Mouse (Mus musculus): ENCODE results near the gene Tmtc1.
A peak's percentile ranks its signal among the peaks of the same experiment; 100 is the strongest.

The Tmtc1 gene

DNA sequence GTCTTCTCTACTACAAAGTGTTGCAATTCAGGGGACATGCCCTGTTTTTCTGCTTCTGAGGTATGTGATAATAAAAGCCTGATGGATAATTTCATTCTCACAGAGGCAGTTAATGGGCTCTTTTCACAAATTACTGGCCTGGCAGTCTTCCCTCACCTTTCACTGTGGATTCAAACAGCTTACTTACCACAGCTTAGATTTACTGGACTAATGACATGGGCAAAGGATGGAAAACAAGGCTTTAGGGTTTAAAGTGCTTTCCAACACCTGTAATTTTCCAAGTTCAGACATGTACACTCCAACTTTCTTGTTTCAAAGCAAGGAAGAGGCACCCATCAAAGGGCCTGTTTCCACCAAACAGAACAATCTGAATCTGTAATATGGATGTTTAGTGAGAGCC is 129.1 kb downstream of the Tmtc1 start:
- DNase-seq (ENCODE audit: low spot score), result no peak

DNA sequence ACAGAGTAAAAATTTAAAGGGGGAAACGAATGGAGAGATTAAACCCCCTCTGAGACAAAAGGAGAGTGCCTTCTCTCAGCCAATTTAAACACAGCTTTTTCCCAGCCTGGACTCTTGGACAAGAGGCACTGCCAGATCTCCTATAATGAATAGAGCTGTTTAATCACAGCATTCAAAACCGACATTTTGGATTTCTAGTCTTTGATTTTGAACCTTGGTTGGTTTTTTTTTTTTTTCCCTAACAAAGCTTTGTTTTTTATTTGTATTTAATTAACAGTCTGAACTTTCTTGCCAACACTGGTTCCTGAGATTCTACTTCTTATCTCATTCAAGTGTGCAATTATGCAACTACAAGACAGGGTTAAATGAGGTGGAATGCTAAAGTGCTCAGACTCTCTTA is 133.2 kb downstream of the Tmtc1 start:
- DNase-seq (ENCODE audit: low spot score), result no peak

DNA sequence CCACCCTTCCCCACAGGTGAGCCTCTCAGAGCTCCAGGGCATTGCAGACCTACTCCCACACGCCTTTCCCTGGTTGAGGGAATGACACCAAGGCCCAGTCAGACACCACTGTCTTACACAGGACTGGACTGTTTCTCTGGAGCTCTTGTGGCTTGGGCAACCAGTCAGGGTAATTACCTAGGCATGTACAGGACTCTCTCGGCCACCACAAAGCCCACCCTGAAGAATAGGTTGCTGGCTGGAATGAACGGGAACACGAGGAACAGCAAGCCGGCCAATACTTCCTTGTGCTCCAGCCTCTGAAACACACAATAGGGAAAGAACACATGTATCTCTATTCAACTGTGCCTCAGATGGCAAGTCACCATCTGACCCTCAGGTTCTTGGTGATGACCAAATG is 138.4 kb downstream of the Tmtc1 start:
- DNase-seq (ENCODE audit: low spot score), result no peak

DNA sequence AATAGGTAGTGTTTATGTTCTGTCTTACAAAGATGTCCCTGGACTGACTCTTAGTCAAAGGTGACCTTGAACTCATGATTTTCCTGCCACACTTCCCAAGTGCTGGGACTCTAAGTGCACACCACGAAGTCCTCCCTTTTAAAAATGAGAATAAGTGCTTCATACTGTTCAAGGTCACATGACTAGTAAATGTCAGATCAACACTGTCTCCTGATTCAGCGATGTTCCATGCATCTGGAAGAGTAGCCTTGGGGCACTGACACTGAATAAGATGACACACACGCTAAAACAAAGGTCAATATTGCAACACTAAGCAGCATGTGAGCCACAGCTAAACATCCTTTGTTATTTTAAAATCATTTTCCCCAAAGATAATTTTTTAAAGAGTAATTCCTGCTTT is 139.0 kb downstream of the Tmtc1 start:
- DNase-seq (ENCODE audit: low spot score), result no peak

DNA sequence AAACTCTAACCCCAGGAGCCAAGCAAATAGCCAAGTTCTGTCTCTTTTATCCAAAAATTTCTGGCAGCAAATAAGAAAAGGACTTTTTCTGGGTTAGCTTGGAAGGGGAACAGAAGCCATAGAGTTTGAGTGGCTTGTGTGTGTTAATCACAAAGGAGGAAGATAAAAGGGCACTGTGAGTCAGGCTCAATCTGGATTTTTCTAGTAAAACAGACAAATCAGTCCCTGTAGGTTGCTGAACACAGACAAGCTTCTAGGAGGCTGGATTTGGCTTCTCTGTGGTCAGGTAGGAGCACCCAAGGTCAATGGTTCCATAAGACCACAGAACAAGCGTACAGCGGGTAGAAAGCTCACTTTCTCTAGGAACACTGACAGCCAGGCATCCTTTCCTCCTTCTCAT is 141.9 kb downstream of the Tmtc1 start:
- no peak for DNase-seq (ENCODE audit: low spot score)

DNA sequence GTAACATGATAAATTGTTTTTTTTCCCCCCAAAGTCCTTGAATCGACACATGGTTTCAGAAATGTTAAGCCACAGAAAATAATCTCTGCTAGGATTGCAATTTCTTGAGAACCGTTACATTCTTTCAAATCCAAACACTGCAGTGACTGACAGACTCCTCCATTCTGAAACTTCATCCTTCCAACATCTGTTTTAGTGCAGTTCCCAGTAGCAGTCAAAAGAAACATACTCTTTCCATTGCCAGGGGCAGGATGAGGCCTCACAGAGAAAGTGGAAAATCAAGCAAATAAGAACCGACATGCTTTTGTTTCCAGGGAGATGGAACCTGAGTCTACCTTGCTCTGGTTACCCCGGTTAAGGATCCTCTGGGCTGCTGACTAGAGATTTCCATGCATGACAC is 147.1 kb downstream of the Tmtc1 start:
- DNase-seq (ENCODE audit: low spot score), result peak; percentile 42

DNA sequence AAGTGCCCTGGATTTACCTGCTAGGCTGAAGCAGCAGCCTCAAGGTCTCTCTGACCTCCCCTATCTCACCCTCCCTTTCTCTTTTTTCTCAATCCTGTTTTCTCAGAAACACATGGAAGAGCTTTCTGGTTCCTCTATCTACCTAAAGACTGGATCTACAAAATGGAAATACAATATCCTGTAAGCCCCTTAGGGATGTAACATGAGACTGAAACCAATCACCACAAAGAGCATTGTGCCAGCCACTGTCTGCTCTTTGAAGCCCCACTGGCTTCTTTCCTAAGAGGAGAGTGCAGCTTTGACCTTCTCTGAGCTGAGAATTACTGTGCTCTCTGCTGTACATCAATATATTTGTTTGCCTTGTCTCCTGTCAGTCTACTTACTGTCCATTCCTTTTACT is 147.8 kb downstream of the Tmtc1 start:
- DNase-seq (ENCODE audit: low spot score), result peak; percentile 57

DNA sequence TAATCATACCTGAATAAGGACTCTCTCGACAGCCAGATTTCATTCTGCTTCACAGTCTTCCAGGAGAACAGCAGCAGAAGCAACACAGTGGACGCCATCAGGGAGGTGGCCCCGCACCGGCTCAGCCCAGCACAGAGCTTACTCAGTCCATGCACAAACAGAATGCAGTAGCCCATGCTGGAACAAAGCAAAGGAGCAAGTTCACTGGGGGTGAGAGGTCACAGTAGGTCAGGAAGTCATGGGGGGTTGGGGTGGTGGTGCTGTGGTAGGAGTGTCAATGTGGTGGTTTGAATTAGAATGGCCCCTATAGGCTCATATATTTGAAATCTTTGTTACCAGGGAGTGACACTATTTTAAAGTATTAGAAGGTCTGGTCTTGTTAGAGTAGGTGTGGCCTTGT is 149.7 kb downstream of the Tmtc1 start:
- DNase-seq (ENCODE audit: low spot score), result peak; percentile 38

DNA sequence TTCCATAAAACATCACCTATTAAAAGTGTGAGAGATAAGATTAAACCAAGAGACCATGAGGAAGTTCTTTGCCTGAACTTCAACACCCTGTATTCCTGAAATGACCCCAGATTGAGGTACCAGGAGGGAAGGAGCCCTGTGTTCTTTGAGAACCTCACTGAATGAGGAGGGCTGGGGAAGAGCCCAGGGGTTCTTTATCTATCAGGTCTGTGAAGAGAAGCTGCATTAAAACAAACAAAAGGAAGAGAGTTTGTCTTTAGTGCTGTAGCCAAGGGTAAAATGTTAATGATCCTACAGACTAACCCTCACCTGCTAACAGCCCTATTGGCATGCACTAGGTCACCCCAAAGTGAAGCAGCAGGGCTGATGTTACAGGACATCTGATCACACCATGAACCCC is 153.3 kb downstream of the Tmtc1 start:
- DNase-seq (ENCODE audit: low spot score), result no peak

DNA sequence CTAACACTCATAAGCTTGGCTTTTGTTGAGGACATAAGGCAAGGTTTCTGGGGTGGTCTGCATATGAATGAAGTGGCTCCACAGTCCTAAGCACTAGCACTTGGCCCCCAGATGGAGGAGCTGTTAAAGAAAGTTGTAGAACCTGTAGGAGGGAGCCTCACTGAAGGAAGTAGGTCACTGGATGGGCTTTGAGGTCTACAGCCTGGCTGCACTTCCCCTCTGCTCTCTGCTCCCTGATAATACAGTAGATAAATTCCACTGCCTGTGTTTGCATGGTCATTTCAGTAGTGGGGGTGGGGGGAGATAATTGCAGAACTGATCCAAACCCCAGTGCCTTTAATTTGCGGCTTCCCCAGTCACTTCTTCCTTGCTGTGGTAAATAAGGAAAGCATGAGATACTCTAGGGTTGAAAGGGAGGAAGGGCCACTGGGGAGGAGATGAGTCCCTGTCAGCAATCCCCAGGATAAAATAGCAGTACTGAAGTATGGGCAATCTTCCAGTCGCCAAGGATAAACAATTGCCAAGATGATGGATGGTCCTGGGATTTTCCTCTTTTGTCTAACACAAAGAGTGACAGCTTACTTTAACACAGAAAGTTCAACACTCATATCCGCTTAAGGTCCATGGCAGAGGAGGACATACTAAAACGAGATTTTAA is 160.8 kb downstream of the Tmtc1 start:
- DNase-seq (ENCODE audit: low spot score), result no peak

DNA sequence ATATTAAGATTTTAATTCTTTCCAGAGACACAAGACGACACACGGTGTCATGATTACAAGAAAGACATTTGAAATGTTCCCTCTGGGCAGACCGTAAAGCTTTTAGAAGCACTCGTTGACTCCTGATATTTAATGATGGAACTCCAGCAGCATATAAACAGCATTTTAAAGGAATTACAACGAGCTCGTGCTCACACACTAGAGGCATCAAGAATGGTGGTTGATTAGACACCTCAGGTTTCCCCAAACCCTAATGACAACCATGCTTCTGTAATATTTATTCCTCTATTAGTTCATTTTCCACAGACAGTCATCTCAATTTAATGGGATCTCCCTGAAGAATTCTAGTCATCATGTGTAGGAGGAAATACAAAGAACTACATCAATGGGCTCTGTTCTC is 164.9 kb downstream of the Tmtc1 start:
- DNase-seq (ENCODE audit: low spot score), result no peak

DNA sequence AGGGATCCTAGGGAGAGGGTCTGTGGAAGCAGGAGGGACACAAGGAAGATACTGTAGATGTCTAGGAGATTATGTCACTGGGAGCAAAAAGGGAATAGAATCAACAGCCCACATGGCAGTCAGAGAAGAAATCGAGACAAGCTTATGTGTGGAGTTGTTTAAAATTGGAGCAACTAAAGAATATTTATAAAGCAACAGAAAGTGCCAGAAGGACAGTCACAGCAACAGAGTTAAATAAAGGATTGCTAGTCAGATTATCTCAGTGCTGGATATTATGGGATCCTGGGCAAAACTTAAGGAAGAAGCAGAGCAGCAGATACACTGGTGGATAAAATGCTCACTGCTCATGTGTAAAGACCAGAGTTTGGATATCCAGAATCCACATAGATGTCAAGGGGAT is 167.8 kb downstream of the Tmtc1 start:
- DNase-seq (ENCODE audit: low spot score), result no peak

DNA sequence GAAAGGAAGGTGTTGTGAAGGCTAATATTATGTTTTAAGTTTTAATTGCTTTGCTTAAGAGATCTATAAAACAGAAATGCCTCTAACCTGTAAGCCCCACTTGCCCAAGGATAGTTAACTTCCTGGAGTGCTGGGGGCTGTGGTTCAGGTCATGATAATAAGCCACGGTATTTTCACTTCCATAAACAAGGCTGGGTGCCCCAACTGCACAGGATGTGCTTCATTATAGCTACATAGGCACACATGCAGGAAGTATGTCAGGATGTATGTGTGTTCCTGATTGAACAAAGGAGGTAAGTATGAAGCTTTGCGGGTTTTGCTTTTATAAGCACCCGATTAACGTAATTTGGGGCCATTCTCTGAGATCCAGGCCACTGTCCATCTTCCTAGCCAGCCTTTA is 169.1 kb downstream of the Tmtc1 start:
- no peak for DNase-seq (ENCODE audit: low spot score)

DNA sequence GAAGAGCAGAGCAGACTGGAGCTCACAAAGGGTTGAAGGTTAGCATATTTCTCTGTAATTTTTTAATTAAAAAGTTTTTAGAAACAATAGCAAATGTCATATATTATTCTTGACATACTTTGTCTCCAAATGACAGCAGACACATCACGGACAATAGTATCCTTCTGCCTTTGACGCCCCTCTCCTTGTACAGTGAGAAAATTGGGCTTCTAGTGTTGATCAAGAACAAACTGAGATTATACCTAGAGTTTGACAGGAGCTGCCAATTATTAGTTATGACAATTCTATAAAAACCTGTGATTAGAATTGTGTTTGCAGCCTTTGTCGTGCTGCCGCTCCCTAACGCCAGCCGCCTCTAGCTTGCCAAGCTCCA is 183.5 kb downstream of the Tmtc1 start:
- DNase-seq (ENCODE audit: low spot score), result no peak

DNA sequence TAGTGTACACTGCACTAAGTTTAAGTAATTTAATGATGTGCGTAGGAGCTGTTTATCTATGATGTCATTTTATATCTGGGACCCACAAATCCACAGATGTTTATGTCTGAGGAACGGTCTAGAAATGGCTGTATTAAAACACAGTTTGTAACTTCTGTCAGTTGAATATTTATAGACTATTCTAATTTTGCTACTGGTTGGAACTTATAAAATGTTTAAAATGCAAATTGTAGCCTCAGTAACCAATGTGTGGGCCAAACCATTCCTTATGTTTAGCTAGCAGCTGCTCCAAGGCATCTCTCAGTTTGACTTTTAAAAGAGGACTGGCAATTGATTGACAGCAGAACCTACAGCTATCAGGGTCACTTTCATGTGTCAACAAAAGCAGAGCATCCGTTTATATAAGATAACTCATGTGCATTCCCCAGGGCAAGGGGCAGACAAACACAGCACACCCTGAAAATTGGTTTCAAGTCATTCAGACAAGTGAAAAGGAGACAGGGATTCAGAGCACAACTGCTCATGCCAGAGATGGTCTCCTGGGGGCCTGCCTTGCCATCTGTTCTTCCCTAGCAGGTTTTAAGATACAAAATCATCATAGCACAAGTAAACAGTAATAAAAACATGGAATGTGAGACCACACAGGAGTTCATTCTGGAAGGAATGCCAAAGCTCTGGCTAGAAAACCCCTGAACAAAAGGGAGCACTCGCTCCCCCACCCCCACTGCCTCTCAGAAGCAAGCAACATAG is 184.0 kb downstream of the Tmtc1 start:
- DNase-seq (ENCODE audit: low spot score), result peak; percentile 62

DNA sequence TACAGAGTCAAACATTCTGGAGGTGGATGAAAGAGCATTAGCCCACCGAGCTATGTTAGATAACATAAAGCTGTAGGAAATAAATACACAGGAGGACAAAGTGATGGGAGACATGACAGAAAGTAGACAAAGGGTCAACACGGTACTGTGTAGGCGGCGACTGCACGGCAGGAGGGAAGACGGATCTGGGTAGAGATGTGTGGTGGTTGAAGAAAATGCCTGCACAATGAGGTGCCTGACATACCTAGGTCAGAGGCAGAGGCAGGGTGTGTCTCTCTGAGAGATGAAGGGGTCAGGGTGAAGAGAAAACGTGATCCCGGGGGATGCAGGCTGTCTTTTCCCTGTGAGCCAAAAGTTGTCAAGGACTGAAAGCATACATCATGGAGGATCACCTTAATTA is 185.1 kb downstream of the Tmtc1 start:
- DNase-seq (ENCODE audit: low spot score), result no peak

DNA sequence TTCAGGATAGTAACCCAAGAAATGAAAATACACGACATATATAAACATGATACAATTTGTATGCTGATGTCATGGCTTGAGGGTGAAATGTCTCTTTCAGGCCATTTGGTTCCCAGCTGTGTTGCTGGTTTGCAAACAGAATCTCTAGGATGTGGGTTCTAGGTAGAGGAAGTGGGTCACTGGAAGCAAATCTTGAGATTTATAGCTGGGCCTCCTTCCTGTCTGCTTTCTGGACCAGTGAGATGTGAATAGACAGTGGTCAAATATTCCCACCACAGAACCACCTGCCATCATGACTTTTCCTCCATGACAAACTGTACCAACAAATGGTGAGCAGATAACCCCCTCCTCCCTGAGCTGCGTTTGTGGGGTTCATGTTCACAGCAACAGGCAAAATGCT is 186.4 kb downstream of the Tmtc1 start:
- no peak for DNase-seq (ENCODE audit: low spot score)

DNA sequence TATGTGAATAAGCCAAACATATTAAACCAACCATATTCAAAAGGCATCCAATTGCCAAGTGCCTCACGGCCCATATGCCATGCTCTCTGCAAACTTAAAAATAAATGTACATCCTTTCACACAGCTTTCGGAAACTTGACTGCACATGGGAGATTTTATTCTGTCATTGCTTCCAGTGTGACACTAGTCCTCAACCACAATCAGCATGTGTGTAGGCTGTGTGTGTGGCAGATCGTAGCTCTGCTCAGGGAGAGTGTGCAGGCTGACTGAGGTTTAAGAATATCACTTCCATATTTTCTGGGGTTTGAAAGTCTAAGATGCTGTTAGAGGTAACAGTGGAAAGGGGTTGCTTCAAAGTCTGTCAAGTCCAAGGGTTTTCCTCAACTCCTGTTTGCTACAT is 188.1 kb downstream of the Tmtc1 start:
- DNase-seq (ENCODE audit: low spot score), result no peak

DNA sequence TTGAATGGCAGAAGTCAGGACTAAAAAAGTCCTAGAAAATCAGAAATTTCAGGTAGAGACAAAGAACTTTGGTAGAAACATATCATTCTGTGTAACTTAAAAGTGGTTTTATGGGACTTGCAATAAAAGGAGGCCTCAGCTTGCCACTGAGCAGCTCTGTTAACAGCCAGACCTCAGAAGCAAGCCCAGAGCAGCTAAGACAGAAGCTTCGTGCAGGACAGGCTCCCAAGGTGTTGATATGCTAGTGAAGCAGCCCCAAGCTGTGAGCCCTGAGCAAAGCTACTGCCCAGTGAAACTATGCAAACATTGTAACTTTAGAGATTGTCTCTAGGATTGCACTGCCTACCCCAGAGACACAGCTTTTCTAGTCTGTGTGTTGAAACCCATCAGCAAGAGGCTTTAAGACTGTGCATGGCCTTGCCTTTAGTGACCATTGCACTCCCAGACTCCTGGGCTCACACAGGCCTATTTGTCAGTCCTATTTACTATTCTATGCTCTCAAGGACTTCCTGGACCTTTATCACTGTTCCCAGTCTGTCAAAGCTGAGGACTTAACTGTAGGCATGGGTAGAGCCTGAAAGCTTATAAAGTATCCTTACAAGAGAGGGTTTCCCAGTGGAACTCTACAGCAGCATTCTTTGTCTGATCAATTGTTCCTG is 188.7 kb downstream of the Tmtc1 start:
- no peak for DNase-seq (ENCODE audit: low spot score)

DNA sequence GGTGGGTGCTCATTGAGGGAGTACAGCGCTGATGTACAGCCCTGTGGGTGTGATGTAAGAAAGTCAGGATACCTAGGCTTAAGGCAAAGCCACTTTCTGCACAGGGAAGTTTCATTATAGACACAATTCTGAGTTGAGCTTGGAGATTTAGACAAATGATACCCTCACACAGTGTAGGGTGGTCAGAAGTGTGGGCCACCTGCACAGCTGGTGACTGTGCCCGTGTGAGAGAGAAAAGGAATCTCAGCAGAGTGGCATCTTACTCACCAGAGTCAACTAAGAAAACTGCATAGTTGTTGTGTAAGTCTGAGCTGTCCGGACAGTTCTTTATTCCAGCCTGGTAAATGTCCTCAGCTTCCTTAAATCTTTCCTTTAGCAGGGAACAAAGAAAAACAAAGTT is 195.0 kb downstream of the Tmtc1 start:
- DNase-seq (ENCODE audit: low spot score), result no peak

DNA sequence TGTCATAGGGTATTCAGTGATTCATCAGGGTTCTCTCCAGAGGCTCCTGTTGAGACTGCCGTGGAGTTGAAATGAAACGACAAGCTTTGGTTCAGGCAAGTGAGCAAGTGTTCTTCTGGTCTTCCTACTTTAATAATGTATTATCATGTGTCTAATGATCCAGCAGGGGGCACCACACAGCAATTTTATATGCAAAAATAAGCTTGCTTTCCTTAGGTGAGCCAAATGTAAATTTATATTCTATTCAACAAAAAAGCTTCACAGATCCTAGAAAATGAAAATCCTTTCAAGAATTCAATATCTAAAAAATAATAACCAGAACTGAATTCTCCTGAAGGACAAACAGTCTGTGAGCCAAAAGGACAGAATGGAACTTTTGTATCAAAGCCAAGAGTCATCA is 195.6 kb downstream of the Tmtc1 start:
- DNase-seq (ENCODE audit: low spot score), result peak; percentile 82

DNA sequence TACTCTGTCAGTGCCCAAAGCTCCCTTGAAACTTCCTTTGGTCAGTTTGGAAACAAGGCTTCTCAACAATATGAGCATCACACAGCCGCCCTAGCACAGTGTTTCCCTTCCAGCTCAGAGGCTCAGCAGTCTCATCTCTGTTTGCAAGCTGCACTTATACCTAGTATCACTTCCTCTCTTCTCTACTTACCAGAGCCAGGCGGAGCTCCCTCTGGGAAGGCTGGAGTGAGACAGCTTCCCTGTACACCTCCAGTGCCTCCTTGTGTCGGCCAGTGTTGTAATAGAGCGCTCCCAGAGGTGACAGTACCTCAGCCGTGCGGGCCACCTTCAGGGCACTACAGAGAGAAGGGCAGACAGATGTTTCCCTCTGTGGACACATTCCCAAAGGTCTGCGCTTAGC is 197.6 kb downstream of the Tmtc1 start:
- no peak for DNase-seq (ENCODE audit: low spot score)

DNA sequence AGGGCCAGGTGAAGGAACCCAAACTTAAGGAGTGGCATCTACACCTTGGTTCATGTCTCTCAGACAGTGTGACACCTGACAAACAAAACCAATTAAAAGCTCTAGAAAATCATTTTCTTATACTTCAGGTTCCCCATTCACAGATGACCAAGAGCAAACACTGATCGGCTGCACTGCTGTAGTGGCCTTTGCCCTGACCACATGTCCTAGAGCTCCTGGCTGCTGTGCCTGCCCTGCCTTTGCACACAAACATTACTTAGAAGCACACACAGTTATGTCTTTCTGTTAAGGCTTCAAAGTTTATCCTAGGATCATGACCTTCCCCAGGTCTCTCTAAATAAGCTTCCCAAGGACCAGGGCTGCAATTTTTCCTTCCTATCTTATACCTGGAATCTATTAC is 199.4 kb downstream of the Tmtc1 start:
- no peak for DNase-seq (ENCODE audit: low spot score)

DNA sequence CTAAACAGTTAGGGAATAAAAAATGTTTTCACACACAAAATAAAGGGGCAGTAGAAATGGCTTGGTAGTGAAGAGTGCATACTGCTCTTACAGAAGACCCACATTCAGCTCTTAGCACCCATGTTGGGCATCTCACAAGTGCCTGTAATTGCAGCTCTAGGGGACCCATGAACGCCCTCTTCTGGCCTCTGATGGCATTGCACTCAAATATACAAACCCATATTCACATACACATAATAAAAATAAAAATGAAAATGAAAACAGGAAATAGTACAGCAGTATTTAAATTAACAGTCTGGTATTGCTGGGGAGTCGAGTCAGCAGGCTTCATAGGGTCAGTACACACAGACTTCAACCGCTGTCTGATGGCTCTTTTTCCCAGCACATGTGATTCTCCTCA is 201.9 kb downstream of the Tmtc1 start:
- no peak for DNase-seq (ENCODE audit: low spot score)
